Mouse (Mus musculus): ENCODE measurements around the gene Ppm1l.
"Not testable (repeated sequence)": the region's sequence is repeated elsewhere in the genome, so short reads cannot be mapped to it uniquely, and the experiment has no call there.

Gene Ppm1l

GRCm38 (mm10) chr3:69422741-69423140, 106.1 kb downstream of the Ppm1l start:
- no peak for DNase-seq (ENCODE audit: low read depth, low spot score)
- H3K27me3 ChIP-seq (ENCODE audit: control insufficient read depth, insufficient read depth, low read length, poor library complexity, severe bottlenecking) = no peaks in the 10 kb centered on the region
- H3K36me3 ChIP-seq (ENCODE audit: control insufficient read depth, insufficient read depth, low read length, poor library complexity, severe bottlenecking) = no peaks in the 10 kb centered on the region

GRCm38 (mm10) chr3:69423371-69423770, 106.7 kb downstream of the Ppm1l start:
- Histone ChIP-seq H3K36me3 (ENCODE audit: control insufficient read depth, insufficient read depth, low read length, poor library complexity, severe bottlenecking) (no peaks in the 10 kb centered on the region), H3K27me3 (ENCODE audit: control insufficient read depth, insufficient read depth, low read length, poor library complexity, severe bottlenecking) (no peaks in the 10 kb centered on the region)
- DNase-seq (ENCODE audit: low read depth, low spot score) = no peak

- DNase-seq (ENCODE audit: low read depth, low spot score); H3K27me3 ChIP-seq (ENCODE audit: control insufficient read depth, insufficient read depth, low read length, poor library complexity, severe bottlenecking); H3K36me3 ChIP-seq (ENCODE audit: control insufficient read depth, insufficient read depth, low read length, poor library complexity, severe bottlenecking): not testable (repeated sequence)
Measured at GRCm38 (mm10) chr3:69424781-69425180, 108.1 kb downstream of the Ppm1l start.

GRCm38 (mm10) chr3:69427259-69427658, 110.6 kb downstream of the Ppm1l start:
- DNase-seq (ENCODE audit: low read depth, low spot score) = no peak
- H3K27me3 ChIP-seq (ENCODE audit: control insufficient read depth, insufficient read depth, low read length, poor library complexity, severe bottlenecking) = no peaks in the 10 kb centered on the region
- H3K36me3 ChIP-seq (ENCODE audit: control insufficient read depth, insufficient read depth, low read length, poor library complexity, severe bottlenecking) = no peaks in the 10 kb centered on the region

GRCm38 (mm10) chr3:69428221-69428620, 111.6 kb downstream of the Ppm1l start:
- no peaks in the 10 kb centered on the region for H3K36me3 ChIP-seq (ENCODE audit: control insufficient read depth, insufficient read depth, low read length, poor library complexity, severe bottlenecking)
- DNase-seq (ENCODE audit: low read depth, low spot score) = no peak
- no peaks in the 10 kb centered on the region for H3K27me3 ChIP-seq (ENCODE audit: control insufficient read depth, insufficient read depth, low read length, poor library complexity, severe bottlenecking)

GRCm38 (mm10) chr3:69429319-69429718, 112.7 kb downstream of the Ppm1l start:
- no peak for DNase-seq (ENCODE audit: low read depth, low spot score)
- no peaks in the 10 kb centered on the region for H3K27me3 ChIP-seq (ENCODE audit: control insufficient read depth, insufficient read depth, low read length, poor library complexity, severe bottlenecking)
- H3K36me3 ChIP-seq (ENCODE audit: control insufficient read depth, insufficient read depth, low read length, poor library complexity, severe bottlenecking) = no peaks in the 10 kb centered on the region

GRCm38 (mm10) chr3:69433580-69433979, 116.9 kb downstream of the Ppm1l start:
- no peaks in the 10 kb centered on the region for H3K27me3 ChIP-seq (ENCODE audit: control insufficient read depth, insufficient read depth, low read length, poor library complexity, severe bottlenecking)
- DNase-seq (ENCODE audit: low read depth, low spot score) = no peak
- no peaks in the 10 kb centered on the region for H3K36me3 ChIP-seq (ENCODE audit: control insufficient read depth, insufficient read depth, low read length, poor library complexity, severe bottlenecking)

GRCm38 (mm10) chr3:69438773-69439514, 122.3 kb downstream of the Ppm1l start:
- DNase-seq (ENCODE audit: low read depth, low spot score) = no peak
- H3K27me3 ChIP-seq (ENCODE audit: control insufficient read depth, insufficient read depth, low read length, poor library complexity, severe bottlenecking) = no peaks in the 10 kb centered on the region
- H3K36me3 ChIP-seq (ENCODE audit: control insufficient read depth, insufficient read depth, low read length, poor library complexity, severe bottlenecking) = no peaks in the 10 kb centered on the region

GRCm38 (mm10) chr3:69440761-69441160, 124.1 kb downstream of the Ppm1l start:
- no peak for DNase-seq (ENCODE audit: low read depth, low spot score)
- no peaks in the 10 kb centered on the region for H3K27me3 ChIP-seq (ENCODE audit: control insufficient read depth, insufficient read depth, low read length, poor library complexity, severe bottlenecking)
- no peaks in the 10 kb centered on the region for H3K36me3 ChIP-seq (ENCODE audit: control insufficient read depth, insufficient read depth, low read length, poor library complexity, severe bottlenecking)

- no peaks in the 10 kb centered on the region for H3K27me3 ChIP-seq (ENCODE audit: control insufficient read depth, insufficient read depth, low read length, poor library complexity, severe bottlenecking)
- H3K36me3 ChIP-seq (ENCODE audit: control insufficient read depth, insufficient read depth, low read length, poor library complexity, severe bottlenecking) = no peaks in the 10 kb centered on the region
- DNase-seq (ENCODE audit: low read depth, low spot score) = no peak
Measured at GRCm38 (mm10) chr3:69446989-69447388, 130.3 kb downstream of the Ppm1l start.

GRCm38 (mm10) chr3:69449041-69449440, 132.4 kb downstream of the Ppm1l start:
- Histone ChIP-seq H3K36me3 (ENCODE audit: control insufficient read depth, insufficient read depth, low read length, poor library complexity, severe bottlenecking) (no peaks in the 10 kb centered on the region), H3K27me3 (ENCODE audit: control insufficient read depth, insufficient read depth, low read length, poor library complexity, severe bottlenecking) (no peaks in the 10 kb centered on the region)
- DNase-seq (ENCODE audit: low read depth, low spot score) = no peak

GRCm38 (mm10) chr3:69454330-69454729, 137.7 kb downstream of the Ppm1l start:
- H3K36me3 ChIP-seq (ENCODE audit: control insufficient read depth, insufficient read depth, low read length, poor library complexity, severe bottlenecking) = no peaks in the 10 kb centered on the region
- no peaks in the 10 kb centered on the region for H3K27me3 ChIP-seq (ENCODE audit: control insufficient read depth, insufficient read depth, low read length, poor library complexity, severe bottlenecking)
- DNase-seq (ENCODE audit: low read depth, low spot score) = peak; percentile 6

- Histone ChIP-seq H3K36me3 (ENCODE audit: control insufficient read depth, insufficient read depth, low read length, poor library complexity, severe bottlenecking) (no peaks in the 10 kb centered on the region), H3K27me3 (ENCODE audit: control insufficient read depth, insufficient read depth, low read length, poor library complexity, severe bottlenecking) (no peaks in the 10 kb centered on the region)
- DNase-seq (ENCODE audit: low read depth, low spot score) = no peak
Measured at GRCm38 (mm10) chr3:69456071-69456470, 139.4 kb downstream of the Ppm1l start.

GRCm38 (mm10) chr3:69458756-69459155, 142.1 kb downstream of the Ppm1l start:
- DNase-seq (ENCODE audit: low read depth, low spot score) = no peak
- no peaks in the 10 kb centered on the region for H3K27me3 ChIP-seq (ENCODE audit: control insufficient read depth, insufficient read depth, low read length, poor library complexity, severe bottlenecking)
- no peaks in the 10 kb centered on the region for H3K36me3 ChIP-seq (ENCODE audit: control insufficient read depth, insufficient read depth, low read length, poor library complexity, severe bottlenecking)

- Histone ChIP-seq H3K36me3 (ENCODE audit: control insufficient read depth, insufficient read depth, low read length, poor library complexity, severe bottlenecking) (no peaks in the 10 kb centered on the region), H3K27me3 (ENCODE audit: control insufficient read depth, insufficient read depth, low read length, poor library complexity, severe bottlenecking) (no peaks in the 10 kb centered on the region)
- DNase-seq (ENCODE audit: low read depth, low spot score) = no peak
Measured at GRCm38 (mm10) chr3:69461956-69462355, 145.3 kb downstream of the Ppm1l start.

GRCm38 (mm10) chr3:69465751-69466150, 149.1 kb downstream of the Ppm1l start:
- DNase-seq (ENCODE audit: low read depth, low spot score) = no peak
- H3K27me3 ChIP-seq (ENCODE audit: control insufficient read depth, insufficient read depth, low read length, poor library complexity, severe bottlenecking) = no peaks in the 10 kb centered on the region
- no peaks in the 10 kb centered on the region for H3K36me3 ChIP-seq (ENCODE audit: control insufficient read depth, insufficient read depth, low read length, poor library complexity, severe bottlenecking)

Measured in splenic B cell, adult 2 months (primary cell).